Mouse (Mus musculus) testis, adult 2 months (tissue): ENCODE data around the gene Sart1.

Source experiments
- CTCF ChIP-seq: fragments of 200-500 bp; IDR thresholded peaks from 2 replicates; pipeline ENCODE4 v1.5.1; 2012; ENCODE audit warnings: low read depth, mild to moderate bottlenecking, inconsistent platforms, low read length, moderate library complexity; ENCODE audit not compliant: control insufficient read depth, insufficient read depth, insufficient replicate concordance
- POLR2A ChIP-seq: fragments of 200-500 bp; IDR thresholded peaks from 2 replicates; pipeline ENCODE4 v1.6.1; 2012; ENCODE audit warnings: low read depth, mild to moderate bottlenecking, inconsistent platforms, low read length, moderate library complexity; ENCODE audit not compliant: control insufficient read depth

DNA sequence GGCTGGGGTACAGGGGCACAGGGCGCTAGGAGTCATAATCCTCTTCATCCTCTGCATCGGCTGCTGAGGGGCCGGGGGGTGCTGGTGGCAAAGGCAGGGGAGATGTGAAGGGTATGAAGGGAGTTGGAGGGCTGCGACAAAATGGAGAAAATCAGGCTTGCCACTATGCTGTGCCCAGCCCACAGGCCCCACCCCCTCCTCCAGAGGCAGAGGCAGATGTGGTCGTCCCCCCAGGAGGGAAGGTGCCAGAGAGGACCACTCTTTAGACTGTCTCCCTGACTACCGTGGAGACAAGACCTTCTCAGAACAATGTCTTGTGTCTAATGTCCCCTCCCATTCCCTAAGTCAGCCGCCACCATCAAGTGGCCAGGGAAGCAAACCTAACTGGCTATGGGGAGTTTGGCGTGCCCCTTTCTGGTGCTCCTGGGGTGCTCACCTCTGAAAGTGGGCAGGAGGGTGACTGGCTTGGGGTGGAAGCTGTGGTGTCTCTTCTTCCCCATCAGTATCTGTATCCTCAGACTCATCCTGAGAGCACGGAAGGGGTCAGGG, 34.5 kb upstream of the Sart1 start:
- TF ChIP-seq POLR2A (no peak), CTCF (no peak)
